Mouse (Mus musculus) embryo, embryonic 9.5 days (tissue): ENCODE measurements around the gene Fam171b.

Source experiments
- DNase-seq: peaks from one replicate; pipeline ENCODE4 v3.0.0-alpha.2; 2017; ENCODE audit errors: extremely low spot score

Gene Fam171b

DNA sequence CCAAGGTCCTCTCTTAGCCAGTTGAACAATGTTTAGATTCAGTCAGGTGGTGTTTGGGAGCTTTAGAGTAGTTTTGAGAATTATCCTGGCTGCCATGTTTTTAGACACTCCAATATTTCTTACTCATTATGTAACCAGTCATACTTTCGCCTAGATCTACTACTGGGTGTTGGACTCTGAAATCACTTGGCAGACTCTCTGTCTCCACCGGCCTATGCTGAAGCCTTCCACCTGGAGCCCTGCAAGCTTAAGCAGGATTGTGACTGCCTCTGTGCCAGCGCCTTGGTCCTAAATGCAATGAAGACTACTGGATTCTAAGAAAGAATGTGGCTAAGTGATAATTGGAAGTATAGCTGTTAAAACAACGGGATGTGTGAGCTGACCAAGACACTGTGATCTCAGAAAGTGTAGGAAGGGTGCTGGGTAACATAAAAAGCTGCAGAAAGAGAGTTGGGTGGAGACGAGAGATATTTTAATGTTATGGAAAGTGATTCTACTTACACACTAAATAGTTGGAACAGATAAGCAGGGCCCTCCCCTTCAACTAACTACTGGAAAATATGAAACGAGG is 71.5 kb downstream of the Fam171b start:
- no peak for DNase-seq

GRCm38 (mm10) chr2:83893701-83894100 is 81.3 kb downstream of the Fam171b start:
- DNase-seq: no peak

GRCm38 (mm10) chr2:83901896-83902540 is 89.6 kb downstream of the Fam171b start:
- no peak for DNase-seq

- no peak for DNase-seq
These were observed 117.1 kb downstream of the Fam171b start for GRCm38 (mm10) chr2:83929478-83930088.
